Mouse (Mus musculus) kidney, embryonic 16.5 days (tissue): ENCODE measurements at regions not wholly inside any gene's neighbourhood (a gene's known extent, or its start where the extent isn't known, plus 50 kb on each side); places are given as distances from the start of the nearest gene placed in this dataset.
"Not testable (repeated sequence)": the region's sequence is repeated elsewhere in the genome, so short reads cannot be mapped to it uniquely, and the experiment has no call there.

Experiments used
- ATAC-seq: fragments of 200-750 bp; cut with Nextera tagmentation; 2 replicates; pipeline ENCODE4 v1.8.0; 2017; ENCODE audit warnings: moderate TSS enrichment; ENCODE audit not compliant: low FRiP score, low TSS enrichment
- H3K27ac ChIP-seq: fragments of 300-500 bp; sonication (generic); 2 replicates; pipeline ENCODE4 v1.5.1; 2014; ENCODE audit warnings: low read length
- H3K27me3 ChIP-seq: fragments of 300-500 bp; sonication (generic); 2 replicates; pipeline ENCODE4 v1.6.1; 2014; ENCODE audit warnings: low read length, control low read depth, mixed read lengths; ENCODE audit not compliant: insufficient read depth
- H3K36me3 ChIP-seq: fragments of 300-500 bp; sonication (generic); 2 replicates; pipeline ENCODE4 v1.6.1; 2014; ENCODE audit warnings: low read length, control low read depth, mixed read lengths; ENCODE audit not compliant: insufficient read depth
- H3K4me1 ChIP-seq: fragments of 300-500 bp; sonication (generic); 2 replicates; pipeline ENCODE4 v1.6.1; 2014; ENCODE audit warnings: low read length, control low read depth, mixed read lengths; ENCODE audit not compliant: insufficient read depth
- H3K4me2 ChIP-seq: fragments of 300-500 bp; sonication (generic); replicated peaks from 2 replicates; pipeline ENCODE4 v1.6.1; 2014; ENCODE audit warnings: low read depth, low read length
- H3K4me3 ChIP-seq: fragments of 300-500 bp; sonication (generic); 2 replicates; pipeline ENCODE4 v1.5.1; 2014; ENCODE audit warnings: mild to moderate bottlenecking, low read length
- H3K9ac ChIP-seq: fragments of 300-500 bp; sonication (generic); replicated peaks from 2 replicates; pipeline ENCODE4 v1.6.1; 2014; ENCODE audit warnings: low read length
- H3K9me3 ChIP-seq: fragments of 300-500 bp; sonication (generic); 2 replicates; pipeline ENCODE4 v1.6.1; 2016; ENCODE audit warnings: low read length, control low read depth
- WGBS: fragments of 180-500 bp; shearing (Covaris S2); extraction: QIAGEN DNeasy Blood & Tissue Kit; methylation state at CpG from one replicate; pipeline ENCODE4 v1.1.7; 2014; 5-methylcytosine and 5-hydroxymethylcytosine counted together

DNA sequence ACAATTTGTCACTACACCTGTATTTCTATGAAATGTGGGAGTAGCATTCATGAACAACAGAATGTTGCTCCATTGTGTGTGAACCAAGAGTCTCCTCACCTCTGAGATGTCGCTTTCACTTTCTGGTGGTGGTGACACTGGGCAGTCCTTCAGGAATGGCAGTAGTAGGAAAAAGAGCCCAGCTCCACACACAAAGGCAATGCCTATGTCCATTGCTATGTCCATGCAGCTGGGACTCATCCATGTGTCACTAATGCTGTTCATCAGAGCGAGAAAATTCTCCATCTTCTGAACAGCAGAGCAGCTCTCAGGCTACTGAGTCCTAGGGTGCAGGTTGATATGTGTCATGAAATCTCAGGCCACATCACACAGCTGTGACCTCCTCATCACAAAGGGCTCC, 65.0 kb upstream of the Gm30302 start:
- not testable (repeated sequence) for H3K4me3 ChIP-seq, H3K9ac ChIP-seq, H3K4me2 ChIP-seq, H3K36me3 ChIP-seq, ATAC-seq, H3K4me1 ChIP-seq, H3K9me3 ChIP-seq, H3K27me3 ChIP-seq, H3K27ac ChIP-seq
- 80% methylated on average over 2 of the region's 2 CpGs for WGBS

DNA sequence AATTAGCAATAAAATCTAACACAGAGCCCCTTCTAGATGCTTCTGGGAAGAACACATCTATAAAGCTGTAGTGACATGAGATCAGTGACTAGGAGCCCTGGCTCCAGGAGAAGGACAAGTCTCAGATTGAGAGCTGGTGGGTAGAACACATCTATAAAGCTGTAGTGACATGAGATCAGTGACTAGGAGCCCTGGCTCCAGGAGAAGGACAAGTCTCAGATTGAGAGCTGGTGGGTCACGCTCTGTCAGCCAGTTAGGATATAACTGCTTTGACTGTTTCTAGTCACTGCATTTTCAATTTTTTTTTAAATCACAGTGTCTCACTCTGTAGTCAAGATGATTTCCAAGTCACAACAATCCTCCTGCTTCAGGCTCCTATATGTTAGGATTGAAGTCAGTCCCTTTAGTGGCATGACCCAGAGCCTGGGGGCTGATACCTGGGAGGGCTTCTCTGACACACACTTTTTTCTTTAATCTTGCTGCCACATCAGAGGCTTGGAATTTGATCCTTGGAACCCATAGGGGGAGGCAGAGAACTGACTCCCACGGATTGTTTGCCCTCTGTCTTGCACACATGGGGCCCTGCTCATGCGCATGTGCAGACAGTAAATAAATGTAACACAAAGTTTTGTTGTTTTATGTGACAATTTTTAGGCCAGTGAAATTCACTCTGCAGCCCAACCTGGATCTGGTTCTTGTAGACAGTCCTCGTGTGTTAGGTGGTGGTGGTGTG, 50.9 kb upstream of the Gm30302 start:
- H3K9me3 ChIP-seq = no peaks in the 10 kb centered on the region
- H3K27ac ChIP-seq = no peak overlapping the region
- H3K36me3 ChIP-seq = no peaks in the 10 kb centered on the region
- H3K4me2 ChIP-seq = no peak overlapping the region
- no peak overlapping the region for H3K4me3 ChIP-seq
- H3K27me3 ChIP-seq = no peaks in the 10 kb centered on the region
- 20% methylated on average over 4 of the region's 4 CpGs for WGBS
- H3K9ac ChIP-seq = no peak overlapping the region
- no peaks in the 10 kb centered on the region for H3K4me1 ChIP-seq
- peak; percentile 77 for ATAC-seq
